Mouse (Mus musculus) fibroblast of lung, adult 2 months (primary cell): ENCODE results near the gene Wrap73.

Experiments used
- DNase-seq: peaks from one replicate; pipeline ENCODE4 v3.0.0-alpha.2; 2011; ENCODE audit warnings: low read depth

Gene Wrap73

DNA sequence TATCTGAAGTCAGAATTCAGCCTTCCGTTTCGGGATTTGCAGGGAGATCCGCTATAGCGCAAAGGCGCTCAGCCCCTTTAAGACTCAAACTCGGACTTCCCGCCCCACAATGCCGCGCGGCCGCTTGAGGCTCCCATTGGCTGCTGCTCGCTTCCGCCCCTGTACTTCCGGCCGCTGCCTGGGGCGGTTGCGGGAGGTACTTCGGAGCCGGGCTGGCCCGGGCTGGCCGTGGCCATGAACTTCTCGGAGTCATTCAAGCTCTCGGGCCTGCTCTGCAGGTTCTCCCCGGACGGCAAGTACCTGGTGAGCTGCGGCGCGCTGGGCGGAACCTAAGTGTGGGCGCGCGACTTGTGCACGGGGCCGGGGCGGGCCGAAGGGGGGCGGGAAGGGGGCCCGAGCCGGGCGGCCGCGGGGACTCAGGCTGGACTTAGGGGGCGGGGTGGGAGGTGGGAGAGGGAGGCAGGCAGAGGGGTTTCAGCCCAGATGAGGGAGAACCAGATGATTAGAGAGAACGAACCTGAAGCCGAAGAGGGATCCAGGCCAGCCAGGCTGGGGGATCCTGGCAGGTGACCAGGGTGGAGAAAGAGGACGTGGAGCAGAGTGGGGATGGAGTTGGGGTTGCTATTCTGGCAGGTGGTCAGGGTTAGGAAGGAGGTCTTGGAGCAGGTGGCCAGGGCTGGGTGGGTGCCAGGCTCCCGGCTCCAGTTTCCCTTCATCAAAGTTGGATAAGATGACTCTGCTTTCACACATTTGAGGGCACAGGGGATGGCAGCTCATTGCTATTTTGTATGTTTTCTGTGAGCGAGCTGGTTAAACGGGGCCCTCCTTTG is at the start of gene Wrap73:
Gene Wrap73 (plus strand): TSS at position 162 of the 830 bp plus-strand sequence.
- DNase-seq = peak; percentile 70

DNA sequence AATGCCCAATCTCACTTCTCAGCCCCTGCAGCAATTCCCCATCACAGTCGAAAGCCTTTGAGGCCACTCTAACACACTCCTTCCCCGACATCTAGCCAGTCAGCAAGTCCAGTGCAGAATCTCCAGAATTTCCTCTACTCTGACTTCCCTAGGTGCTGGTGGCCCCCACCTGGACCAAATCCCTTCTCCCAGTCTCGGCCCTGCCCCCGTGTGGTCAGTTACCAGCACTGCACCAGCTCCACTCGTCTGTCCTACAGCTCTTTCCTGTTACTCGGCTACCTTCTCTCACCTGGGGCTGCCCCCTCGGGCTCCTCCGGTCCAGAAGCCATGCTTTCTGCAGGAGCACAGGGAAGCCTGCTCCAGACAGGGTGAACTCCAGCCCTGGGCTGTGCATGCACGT is 49.0 kb upstream of the Wrap73 start:
- no peak for DNase-seq

DNA sequence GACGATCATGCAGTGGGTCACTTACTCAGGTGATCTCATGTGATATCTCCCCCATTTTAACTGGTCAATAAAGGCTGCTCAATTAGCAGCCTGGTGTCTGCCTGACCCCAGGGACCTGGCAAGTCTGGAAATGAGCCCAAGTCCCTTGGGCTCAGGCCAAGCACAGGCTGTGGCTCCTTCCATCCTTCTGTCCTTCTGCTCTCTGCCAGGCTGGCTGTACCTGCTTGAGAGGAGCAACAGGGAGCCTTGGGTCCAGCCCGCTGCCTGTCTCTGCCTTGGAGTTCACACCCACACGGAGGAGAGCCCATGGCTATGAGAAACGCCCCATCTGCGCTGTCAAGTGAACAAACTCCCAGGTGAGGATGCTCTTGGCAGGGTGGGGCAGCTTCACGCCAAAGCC is 46.1 kb upstream of the Wrap73 start:
- no peak for DNase-seq

DNA sequence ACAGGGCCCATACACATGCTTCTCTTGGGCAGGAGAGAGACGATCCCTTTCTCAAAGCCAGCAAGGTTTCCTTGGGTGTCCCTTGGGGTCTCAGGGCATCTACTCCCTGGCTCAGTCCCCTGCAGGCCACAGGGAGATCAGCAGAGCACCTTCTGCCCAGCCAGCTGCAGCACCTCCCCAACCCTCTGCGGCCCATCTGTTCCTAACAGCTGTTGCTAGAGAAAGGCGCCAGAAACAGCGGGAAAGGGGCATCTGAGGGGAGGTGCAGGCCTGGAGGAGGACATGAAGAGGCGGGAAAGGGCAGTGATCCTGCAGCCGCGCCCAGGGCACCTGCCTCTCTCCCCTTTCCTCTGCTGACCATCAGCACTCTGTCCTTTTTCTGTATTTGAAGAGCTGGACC is 42.8 kb upstream of the Wrap73 start:
- no peak for DNase-seq

DNA sequence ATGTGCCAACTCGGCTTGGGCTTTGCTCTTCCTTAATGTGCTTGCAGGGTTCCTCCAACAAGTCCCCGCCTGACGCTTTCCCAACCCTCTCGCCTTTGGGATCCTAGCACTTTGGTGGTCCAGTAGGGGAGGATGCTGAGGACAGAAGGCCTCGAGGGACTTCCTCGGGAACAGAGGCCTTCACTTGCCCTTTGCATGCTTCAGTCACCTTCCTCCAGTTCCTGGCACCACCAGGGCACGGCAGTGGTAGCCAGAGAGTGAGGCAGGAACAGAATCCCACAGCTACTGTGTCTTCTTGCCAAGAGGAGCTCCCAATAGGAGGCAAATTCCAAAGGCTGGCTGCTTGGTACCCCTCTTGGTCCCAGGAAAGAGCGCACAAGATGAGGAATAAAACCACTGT is 38.8 kb upstream of the Wrap73 start:
- no peak for DNase-seq

DNA sequence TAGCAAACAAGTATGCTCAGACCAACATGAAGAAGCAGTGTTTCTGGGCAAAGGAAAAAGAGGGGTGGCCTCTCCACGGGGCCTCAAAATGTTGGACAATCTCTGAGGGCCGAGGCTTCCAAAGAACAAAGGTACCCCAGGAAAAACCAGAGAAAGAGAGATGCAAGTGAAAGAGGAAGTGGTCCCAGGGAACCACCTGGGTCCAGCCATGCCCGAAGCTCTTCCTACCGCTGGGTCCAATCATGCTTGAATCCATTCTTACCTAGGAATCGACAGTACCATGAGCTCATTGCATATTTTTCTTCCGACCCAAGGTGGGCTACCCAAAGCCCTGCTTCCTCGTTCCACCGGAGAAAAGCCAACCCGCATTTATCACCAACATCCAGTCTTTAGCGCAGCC is 38.3 kb upstream of the Wrap73 start:
- DNase-seq = no peak

DNA sequence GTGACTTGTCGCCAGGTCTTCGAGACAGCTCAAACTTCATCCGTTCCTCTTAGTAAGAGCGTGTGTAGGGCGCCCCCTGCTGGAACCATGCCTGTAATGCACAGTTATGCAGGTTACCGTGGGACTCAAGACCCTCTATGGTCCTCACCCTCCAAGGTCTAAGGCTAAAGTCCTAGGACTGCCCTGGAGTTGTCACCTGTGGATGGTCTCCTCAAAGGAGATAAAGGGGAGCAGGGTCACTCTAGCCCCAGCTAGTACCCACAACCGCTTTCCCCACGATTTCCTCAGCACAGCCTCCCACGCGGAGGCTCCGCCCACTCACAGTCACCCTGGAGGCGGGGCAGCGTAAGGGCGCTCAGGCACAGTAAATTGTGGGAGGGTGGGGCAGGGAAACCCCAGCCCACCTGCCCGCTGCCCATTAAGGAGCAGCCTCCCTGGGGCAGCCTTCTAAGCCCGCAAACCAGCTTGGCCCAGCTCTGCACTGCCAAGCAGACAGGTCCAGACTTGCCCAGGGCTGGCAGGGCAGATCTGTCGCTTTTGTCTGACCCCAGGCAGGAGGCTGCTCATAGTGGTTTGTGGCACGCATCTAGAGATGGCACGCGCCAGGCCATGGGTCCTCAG is 36.7 kb upstream of the Wrap73 start:
- peak; percentile 17 for DNase-seq

DNA sequence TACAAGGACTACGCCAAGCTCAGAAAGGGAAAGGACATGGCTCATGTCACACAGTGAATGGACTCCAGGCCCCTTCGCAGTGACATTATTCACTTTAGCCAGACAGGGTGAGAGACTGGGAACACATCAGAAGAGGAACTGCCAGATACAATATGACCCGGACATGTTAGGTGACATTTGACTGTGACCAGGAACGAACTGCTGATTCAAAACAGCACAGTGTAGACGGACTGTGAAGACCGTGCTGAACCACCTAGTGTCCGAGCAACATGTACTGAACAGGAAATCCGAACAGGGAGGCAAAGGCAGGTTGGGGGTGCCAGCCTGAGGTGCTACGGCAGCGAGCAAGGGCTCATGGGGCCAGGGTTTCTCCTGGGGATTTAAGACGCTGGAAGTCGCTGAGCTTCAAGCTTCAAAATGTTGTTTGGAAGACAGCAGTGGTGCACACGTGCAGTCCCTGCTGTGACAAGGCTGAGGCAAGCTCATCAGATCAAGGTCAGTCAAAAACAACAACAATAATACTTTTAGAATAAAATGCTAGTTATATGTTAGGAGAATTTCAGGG is 35.6 kb upstream of the Wrap73 start:
- DNase-seq = no peak

DNA sequence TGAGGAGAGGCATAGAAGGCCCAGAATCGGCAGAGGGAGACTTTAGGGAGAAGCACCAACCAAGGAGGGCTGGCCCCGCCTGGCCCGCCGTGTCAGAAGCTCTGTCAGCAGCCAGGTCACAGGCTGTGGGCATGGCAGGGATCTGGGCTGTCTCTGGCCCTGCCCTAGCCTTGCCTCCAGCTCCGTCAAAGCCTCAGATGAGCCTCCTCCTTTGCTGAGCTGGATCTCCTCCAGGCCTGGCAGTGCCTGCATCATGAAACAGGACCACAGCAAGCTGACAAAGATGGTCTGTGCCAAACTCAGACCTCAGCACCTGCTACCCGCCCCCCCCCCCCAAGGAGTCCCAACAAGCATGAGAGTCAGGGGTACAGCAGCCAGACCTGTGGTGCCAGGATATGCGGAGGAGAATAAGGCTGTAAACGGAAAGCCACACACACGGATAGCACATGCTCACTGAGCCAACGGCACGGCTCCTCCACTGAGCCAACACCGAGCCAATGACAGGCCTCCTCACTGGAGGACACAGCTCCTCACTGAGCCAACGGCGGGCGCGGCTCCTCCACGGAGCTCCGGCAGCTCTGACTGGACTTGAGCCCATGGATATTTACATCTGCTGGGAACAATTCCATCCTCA is 32.8 kb upstream of the Wrap73 start:
- DNase-seq = no peak

DNA sequence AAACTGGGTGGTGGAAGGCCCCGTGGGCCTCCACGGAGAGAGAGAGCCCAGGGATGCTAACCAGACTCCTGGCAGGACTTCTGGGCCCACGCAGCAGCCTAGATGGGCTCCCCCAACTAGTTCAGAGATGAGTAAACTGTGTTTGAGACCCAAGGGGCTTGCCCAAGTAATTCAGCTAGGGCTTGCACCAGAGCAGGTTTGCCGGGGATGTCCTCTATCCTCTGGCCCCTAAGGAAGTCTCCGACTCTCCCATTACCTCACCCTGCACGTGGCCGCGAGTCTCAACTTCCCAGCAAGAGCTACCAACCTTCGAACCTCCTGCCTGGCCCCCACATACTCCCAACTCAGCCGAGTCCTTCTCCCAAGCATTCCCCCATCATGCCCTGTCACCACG is 32.3 kb upstream of the Wrap73 start:
- no peak for DNase-seq

DNA sequence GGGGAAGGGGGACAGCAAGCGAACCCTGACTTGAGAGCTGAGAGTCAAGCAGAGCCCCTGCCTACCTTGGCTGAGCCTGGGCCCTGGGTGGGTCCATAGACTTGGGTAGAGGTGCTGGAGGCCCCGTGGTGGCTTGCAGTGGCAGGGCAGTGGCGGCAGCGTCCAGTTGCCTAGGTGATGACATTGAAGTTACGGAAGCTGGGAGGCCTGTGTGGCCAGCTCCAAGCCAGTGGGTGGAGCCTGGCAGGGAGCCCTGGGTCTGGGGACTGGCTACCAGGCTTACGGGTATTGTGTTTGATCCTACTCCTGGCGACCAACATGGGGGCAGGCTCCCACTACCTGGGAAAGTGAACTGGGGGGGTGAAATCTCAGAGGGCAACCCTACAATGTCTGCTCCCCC is 25.8 kb upstream of the Wrap73 start:
- DNase-seq = no peak

DNA sequence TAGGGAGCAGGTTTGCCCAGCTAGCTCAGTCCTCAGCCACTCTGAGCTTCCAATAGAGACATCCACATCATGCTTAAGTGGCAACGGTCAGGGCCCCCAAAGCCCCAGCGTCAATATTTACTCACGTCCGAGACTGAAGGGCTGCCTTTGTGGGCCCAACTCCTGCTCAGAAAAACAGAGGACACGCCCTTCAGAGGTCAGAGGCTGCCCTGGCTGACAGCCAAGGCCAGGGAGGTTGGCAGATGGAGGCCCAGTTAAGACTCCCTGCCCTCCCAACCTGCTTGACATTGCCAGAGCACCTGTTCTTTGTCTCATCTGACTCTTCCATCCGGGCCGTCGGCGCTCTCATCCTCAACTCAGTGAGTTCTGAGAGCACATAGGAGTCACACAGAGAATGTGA is 23.4 kb upstream of the Wrap73 start:
- no peak for DNase-seq

DNA sequence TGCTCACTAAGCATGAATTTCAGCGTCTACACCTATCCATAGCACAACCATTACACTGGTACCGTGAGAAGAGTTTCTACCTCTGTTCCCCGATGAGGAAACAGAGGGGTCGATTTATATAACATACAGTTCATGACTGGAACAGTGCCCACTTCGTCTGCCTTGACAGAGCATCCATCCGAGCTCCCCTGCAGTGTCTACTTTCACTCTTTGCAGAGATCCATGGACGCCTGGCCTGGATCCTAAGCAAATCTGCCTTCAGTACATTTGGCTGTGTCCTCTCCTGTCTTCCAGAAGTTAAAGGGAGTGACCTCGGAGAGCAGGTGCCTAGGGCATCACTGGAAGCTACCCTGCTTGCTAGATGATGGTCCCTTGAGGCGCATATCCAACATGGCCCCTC is 23.0 kb upstream of the Wrap73 start:
- DNase-seq = no peak

DNA sequence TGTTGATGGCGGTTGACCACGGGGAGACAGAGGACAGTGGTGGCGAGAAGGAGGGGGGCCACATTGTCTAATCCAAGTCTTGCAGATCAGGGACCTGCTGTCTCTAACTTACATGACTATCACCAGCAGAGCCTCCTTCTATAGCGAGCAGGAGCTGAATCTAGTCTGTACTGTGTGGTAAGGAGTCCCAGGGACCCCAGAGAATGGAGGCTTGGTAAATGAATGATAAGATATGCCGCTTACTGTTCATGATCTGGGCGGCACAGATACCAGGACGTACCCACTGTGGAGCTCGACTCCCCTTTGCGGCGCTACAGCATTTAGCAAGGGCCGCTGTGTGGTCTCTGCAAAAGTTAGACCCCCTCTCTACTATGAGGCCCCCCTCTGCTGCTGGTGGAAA is 20.4 kb upstream of the Wrap73 start:
- DNase-seq = no peak

DNA sequence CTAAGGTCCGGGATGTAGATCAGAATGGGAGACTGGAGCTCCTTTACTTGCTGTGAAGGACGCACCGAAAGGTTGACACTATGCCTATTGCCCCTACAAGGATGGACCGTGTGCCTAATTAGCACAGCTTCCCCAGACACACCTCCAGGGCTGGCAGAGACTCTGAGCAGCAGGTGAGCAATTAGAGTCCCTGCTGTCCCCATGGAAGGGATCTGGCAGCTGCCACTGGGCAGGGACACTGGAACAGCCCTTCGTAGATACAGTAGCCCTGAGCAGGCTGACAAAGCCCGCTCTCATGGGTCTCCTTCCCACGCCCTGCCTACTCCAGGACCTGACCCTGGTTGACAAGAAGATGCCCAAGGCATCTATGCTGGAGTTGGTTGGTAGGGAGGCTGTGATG is 19.8 kb upstream of the Wrap73 start:
- no peak for DNase-seq

DNA sequence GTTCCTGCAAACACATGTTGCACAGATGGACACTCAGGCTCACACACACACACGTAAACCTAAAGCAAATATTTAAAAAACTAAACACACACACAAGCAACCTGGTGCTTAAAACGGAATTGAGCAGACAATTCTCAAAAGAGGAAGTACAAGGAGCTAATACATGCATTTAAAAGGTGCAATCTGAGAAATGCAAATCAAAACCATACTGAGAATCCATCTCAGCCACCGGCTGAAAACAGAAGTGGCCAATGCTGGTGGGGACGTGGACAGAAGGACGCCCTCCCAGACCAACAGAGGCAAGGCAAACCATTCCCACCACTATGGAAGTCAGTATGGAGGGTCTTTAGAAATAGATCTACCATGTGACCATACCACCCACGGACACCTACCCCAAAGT is 18.6 kb upstream of the Wrap73 start:
- no peak for DNase-seq

DNA sequence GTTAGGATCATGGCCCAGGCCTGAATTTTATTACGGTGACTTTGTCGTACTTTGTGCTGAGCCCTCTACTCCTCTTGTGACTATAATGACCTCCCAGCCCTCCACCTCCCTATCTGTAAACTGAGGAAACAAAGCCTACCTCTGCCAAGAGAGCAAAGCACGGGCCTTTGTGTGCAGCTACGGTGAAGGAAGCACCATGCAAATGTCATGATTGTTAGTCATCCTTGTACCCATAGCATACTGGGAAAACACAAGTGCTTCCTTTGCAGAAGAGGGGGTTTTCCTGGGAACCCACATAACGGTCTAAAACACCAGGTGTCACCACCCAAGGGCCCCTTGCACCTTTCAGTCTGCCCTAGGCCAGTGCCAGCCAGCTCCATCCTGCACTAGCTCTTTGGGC is 17.0 kb upstream of the Wrap73 start:
- DNase-seq = no peak

DNA sequence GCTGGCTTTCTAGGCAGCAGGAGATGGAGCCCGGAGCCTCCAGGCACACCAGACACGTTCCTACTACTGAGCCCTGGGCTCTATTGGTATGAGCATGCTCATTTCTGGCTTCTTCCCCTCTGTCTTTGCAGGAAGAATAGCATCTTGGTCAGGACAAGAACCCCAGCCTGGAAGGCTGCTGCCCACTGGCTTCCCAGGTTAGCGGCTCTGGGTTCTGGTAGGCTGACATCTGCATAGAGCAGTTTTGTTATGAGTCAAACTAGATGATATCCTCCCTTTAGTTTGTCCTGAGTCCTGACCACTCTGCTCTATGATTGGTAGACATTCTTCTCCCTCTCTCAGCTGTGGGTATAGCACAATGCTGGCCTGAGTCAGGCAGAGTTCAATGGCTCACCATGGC is 14.9 kb upstream of the Wrap73 start:
- no peak for DNase-seq

DNA sequence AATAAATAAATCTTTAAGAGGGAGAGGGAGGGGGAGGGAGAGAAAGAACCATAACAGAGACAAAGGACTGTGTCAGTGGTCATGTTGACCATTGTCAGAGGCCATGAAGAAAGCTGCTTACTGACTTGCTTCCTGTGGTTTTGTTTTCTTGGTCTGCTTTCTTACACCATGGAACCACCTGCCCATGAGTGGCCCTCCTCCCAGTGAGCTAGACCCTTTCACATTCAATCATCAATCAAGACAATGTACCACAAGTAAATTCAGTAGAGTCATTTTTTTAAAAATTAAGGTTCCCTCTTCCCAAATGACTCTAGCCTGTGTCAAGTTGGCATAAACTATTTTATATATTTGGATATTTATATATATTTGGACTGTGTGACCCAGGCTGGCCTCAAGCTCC is 12.2 kb upstream of the Wrap73 start:
- DNase-seq = no peak

DNA sequence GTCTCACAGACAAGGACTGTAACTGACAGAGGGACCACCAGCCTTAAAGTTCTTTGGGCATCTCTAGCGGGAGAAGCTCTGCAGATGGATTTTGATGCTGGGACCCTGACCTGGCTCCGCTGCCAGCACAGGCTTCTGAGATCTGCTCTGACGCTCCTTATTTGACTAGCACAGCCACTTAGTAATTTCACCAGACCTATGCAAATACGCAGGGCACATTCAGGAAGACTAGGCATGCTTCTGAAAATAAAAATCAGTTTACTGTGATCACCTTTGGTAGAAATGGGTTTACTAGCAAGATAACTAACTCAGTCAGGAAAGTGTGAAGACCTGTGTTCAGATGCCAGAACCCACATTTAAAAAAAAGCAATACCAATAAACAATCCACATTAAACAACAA is 10.3 kb upstream of the Wrap73 start:
- DNase-seq = no peak

DNA sequence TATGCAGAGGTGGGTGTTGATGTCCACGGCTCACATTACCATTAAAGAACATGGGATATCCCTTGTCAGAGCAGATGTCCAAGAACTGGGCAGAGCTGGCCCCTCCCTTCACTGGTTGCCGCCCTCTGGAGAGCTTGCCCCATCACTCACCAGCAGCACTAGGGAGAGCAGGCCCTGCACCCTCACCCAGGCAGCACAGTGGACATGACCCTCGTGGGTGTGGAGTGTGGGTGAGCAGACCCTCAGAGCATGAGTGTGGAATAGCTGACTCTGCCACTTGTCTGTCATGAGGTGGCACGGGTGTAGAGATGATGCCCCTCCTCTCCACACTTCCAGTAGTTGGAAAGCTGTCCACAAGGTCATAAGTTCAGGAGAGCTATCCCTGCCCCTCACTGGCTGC is 7.4 kb upstream of the Wrap73 start:
- DNase-seq = no peak

DNA sequence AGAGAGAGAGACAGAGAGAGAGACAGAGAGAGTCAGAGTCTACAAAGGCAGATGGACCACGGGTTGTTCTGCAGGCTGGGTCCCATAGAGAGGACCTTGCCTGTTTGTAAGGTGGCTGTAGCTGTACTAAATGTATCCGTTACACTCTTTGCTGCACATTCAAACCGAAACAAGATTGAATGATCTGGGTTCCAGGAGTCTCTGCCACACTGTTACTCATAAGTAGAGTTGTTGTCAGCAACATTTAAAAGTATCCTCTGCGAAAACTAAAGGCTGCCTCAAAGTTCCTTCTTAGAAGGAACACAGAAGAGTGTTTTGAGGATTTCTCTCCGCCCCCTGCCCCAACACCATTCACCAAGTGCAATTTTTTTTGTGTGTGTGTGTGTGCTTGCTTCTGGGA is 5.0 kb upstream of the Wrap73 start:
- no peak for DNase-seq

DNA sequence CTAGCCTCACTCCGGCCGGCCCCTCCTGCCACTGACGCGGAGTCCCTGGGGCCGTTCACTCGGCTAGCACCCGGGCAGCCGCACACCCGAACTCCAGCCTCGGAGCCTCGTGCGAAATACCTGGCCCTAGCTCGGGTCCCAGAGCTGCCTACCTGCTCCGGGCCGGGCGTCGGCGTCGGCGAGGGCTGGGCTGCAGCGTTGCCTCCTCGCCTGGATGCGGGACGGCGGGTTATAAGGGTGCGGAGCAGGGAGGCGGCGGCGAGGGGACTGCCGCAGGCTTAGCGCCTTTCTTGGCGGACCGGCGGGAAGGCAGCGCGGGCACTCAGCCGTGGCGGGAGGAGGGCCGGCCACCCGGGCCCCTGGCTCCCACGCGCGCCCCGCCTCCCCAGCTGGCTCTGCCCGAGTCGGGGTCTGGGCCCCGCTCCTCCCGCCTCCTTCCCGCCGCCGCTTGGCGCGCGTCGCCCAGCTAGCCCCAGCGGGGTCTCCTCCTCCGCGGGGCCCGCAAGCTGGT is 2.4 kb upstream of the Wrap73 start:
- no peak for DNase-seq

DNA sequence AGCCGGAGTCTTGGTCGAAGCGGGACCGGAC is 2.2 kb upstream of the Wrap73 start, which contains the start of gene Trp73:
Gene Trp73 (minus strand): TSS at position 27 of the 31 bp plus-strand sequence.
- DNase-seq = no peak
